Mouse (Mus musculus) hindbrain, embryonic 11.5 days (tissue): Measurements from ENCODE around the gene Tpsb2. TPM values are rescaled to one million over a fixed set of nuclear protein-coding genes. Genes with fewer than 3 reads are reported as not detected.

Experiments
- ATAC-seq: fragments of 200-750 bp; cut with Nextera tagmentation; 2 replicates; pipeline ENCODE4 v1.8.0; 2017; ENCODE audit warnings: mild to moderate bottlenecking, moderate TSS enrichment, moderate library complexity; ENCODE audit not compliant: low FRiP score
- DNase-seq: peaks from one replicate; pipeline ENCODE4 v3.0.0-alpha.2; 2015; ENCODE audit warnings: low spot score
- H3K27ac ChIP-seq: fragments of 300-500 bp; sonication (generic); 2 replicates; pipeline ENCODE4 v1.5.1; 2014; ENCODE audit warnings: mild to moderate bottlenecking, low read depth, low read length
- H3K27me3 ChIP-seq: fragments of 300-500 bp; sonication (generic); 2 replicates; pipeline ENCODE4 v1.6.1; 2014; ENCODE audit warnings: mild to moderate bottlenecking, low read length, moderate library complexity, mixed read lengths; ENCODE audit not compliant: control insufficient read depth, insufficient read depth
- H3K36me3 ChIP-seq: fragments of 300-500 bp; sonication (generic); 2 replicates; pipeline ENCODE4 v1.6.1; 2014; ENCODE audit warnings: mild to moderate bottlenecking, low read length, moderate library complexity, mixed read lengths; ENCODE audit not compliant: control insufficient read depth, insufficient read depth
- H3K4me1 ChIP-seq: fragments of 300-500 bp; sonication (generic); replicated peaks from 2 replicates; pipeline ENCODE4 v1.6.1; 2014; ENCODE audit warnings: low read length, mixed read lengths; ENCODE audit not compliant: control insufficient read depth, insufficient read depth
- H3K4me2 ChIP-seq: fragments of 300-500 bp; sonication (generic); replicated peaks from 2 replicates; pipeline ENCODE4 v1.6.1; 2014; ENCODE audit warnings: mild to moderate bottlenecking, low read depth, low read length
- H3K4me3 ChIP-seq: fragments of 300-500 bp; sonication (generic); 2 replicates; pipeline ENCODE4 v1.5.1; 2014; ENCODE audit warnings: low read depth, low read length
- H3K9ac ChIP-seq: fragments of 300-500 bp; sonication (generic); 2 replicates; pipeline ENCODE4 v1.6.1; 2014; ENCODE audit warnings: low read depth, low read length
- H3K9me3 ChIP-seq: fragments of 300-500 bp; sonication (generic); 2 replicates; pipeline ENCODE4 v1.6.1; 2016; ENCODE audit warnings: low read length; ENCODE audit not compliant: control insufficient read depth
- WGBS: fragments of 180-500 bp; shearing (Covaris S2); extraction: QIAGEN DNeasy Blood & Tissue Kit; methylation state at CpG from one replicate; pipeline ENCODE4 v1.1.7; 2014; 5-methylcytosine and 5-hydroxymethylcytosine counted together
- polyA plus RNA-seq: library from polyadenylated mRNA; unstranded; fragments of >200 nt; fragmentation: Nextera tagmentation; extraction: Ambion mirVana; gene quantifications from 2 replicates; pipeline ENCODE4 v1.2.1, GENCODE M21; 2014

The Tpsb2 gene
- polyA plus RNA-seq, 1 experiment from 2014 or later: not detected

GRCm38 (mm10) chr17:25410180-25410579 lies 44.1 kb downstream of the Tpsb2 start:
- Histone ChIP-seq H3K4me2 (no peak overlapping the region), H3K4me3 (no peak overlapping the region), H3K9me3 (no peaks in the 10 kb centered on the region), H3K27me3 (no peaks in the 10 kb centered on the region), H3K4me1 (peaks cover 23% of the 10 kb centered on the region), H3K27ac (no peak overlapping the region), H3K36me3 (no peaks in the 10 kb centered on the region), H3K9ac (no peak overlapping the region)
- WGBS: 84% methylated on average over 6 of the region's 6 CpGs
- DNase-seq: no peak
- no peak for ATAC-seq

GRCm38 (mm10) chr17:25410786-25411185 lies 44.7 kb downstream of the Tpsb2 start:
- Histone ChIP-seq H3K9ac (no peak overlapping the region), H3K4me2 (no peak overlapping the region), H3K4me3 (no peak overlapping the region), H3K36me3 (no peaks in the 10 kb centered on the region), H3K27me3 (no peaks in the 10 kb centered on the region), H3K27ac (0 out of 2 replicates have a peak overlapping the region, but pooled peaks have one; percentile 30), H3K4me1 (peaks cover 26% of the 10 kb centered on the region), H3K9me3 (no peaks in the 10 kb centered on the region)
- no peak for DNase-seq
- no peak for ATAC-seq
- 56% methylated on average over 7 of the region's 7 CpGs for WGBS

GRCm38 (mm10) chr17:25411251-25411650 lies 45.1 kb downstream of the Tpsb2 start:
- H3K27me3 ChIP-seq: no peaks in the 10 kb centered on the region
- no peaks in the 10 kb centered on the region for H3K36me3 ChIP-seq
- ATAC-seq: no peak
- H3K9ac ChIP-seq: no peak overlapping the region
- H3K9me3 ChIP-seq: no peaks in the 10 kb centered on the region
- H3K4me2 ChIP-seq: no peak overlapping the region
- H3K4me1 ChIP-seq: peaks cover 25% of the 10 kb centered on the region
- no peak overlapping the region for H3K4me3 ChIP-seq
- H3K27ac ChIP-seq: 0 out of 2 replicates have a peak overlapping the region, but pooled peaks have one; percentile 30
- DNase-seq: no peak
- WGBS: 76% methylated on average over 4 of the region's 4 CpGs

- no peak for DNase-seq
- H3K36me3 ChIP-seq: no peaks in the 10 kb centered on the region
- H3K9ac ChIP-seq: no peak overlapping the region
- WGBS: 79% methylated on average over 4 of the region's 4 CpGs
- H3K27me3 ChIP-seq: no peaks in the 10 kb centered on the region
- H3K4me1 ChIP-seq: peaks cover 33% of the 10 kb centered on the region
- H3K9me3 ChIP-seq: no peaks in the 10 kb centered on the region
- no peak overlapping the region for H3K4me3 ChIP-seq
- no peak overlapping the region for H3K4me2 ChIP-seq
- H3K27ac ChIP-seq: no peak overlapping the region
- ATAC-seq: no peak
These were observed 48.1 kb downstream of the Tpsb2 start for GRCm38 (mm10) chr17:25414209-25414608.

GRCm38 (mm10) chr17:25414917-25415316 lies 48.8 kb downstream of the Tpsb2 start:
- no peak for DNase-seq
- no peak for ATAC-seq
- Histone ChIP-seq H3K27me3 (no peaks in the 10 kb centered on the region), H3K36me3 (no peaks in the 10 kb centered on the region), H3K4me3 (no peak overlapping the region), H3K9ac (no peak overlapping the region), H3K9me3 (no peaks in the 10 kb centered on the region), H3K27ac (peak overlapping the region; percentile 75), H3K4me1 (peaks cover 35% of the 10 kb centered on the region), H3K4me2 (no peak overlapping the region; the same call in 1 of the 2 replicates)
- 38% methylated on average over 3 of the region's 3 CpGs for WGBS

GRCm38 (mm10) chr17:25415421-25415913 lies 49.4 kb downstream of the Tpsb2 start:
- peaks cover 35% of the 10 kb centered on the region for H3K4me1 ChIP-seq
- peak; percentile 53; the same call in 1 of the 2 replicates for ATAC-seq
- no peak overlapping the region for H3K4me3 ChIP-seq
- no peaks in the 10 kb centered on the region for H3K27me3 ChIP-seq
- peak; percentile 51 for DNase-seq
- no peaks in the 10 kb centered on the region for H3K36me3 ChIP-seq
- H3K4me2 ChIP-seq: peak overlapping the region; percentile 11
- 10% methylated on average over 6 of the region's 6 CpGs for WGBS
- no peaks in the 10 kb centered on the region for H3K9me3 ChIP-seq
- peak overlapping the region; percentile 75 for H3K27ac ChIP-seq
- H3K9ac ChIP-seq: peak overlapping the region; percentile 37; the same call in 1 of the 2 replicates

- Histone ChIP-seq H3K27me3 (no peaks in the 10 kb centered on the region), H3K4me1 (peaks cover 35% of the 10 kb centered on the region), H3K27ac (peak overlapping the region; percentile 75), H3K4me3 (no peak overlapping the region), H3K9ac (no peak overlapping the region), H3K9me3 (no peaks in the 10 kb centered on the region), H3K36me3 (no peaks in the 10 kb centered on the region), H3K4me2 (no peak overlapping the region; the same call in 1 of the 2 replicates)
- DNase-seq: peak; percentile 47
- peak; percentile 33; the same call in 1 of the 2 replicates for ATAC-seq
- WGBS: 20% methylated on average over 3 of the region's 3 CpGs
These were observed 50.1 kb downstream of the Tpsb2 start for GRCm38 (mm10) chr17:25416219-25416618.

GRCm38 (mm10) chr17:25417990-25418389 lies 51.9 kb downstream of the Tpsb2 start:
- H3K4me3 ChIP-seq: no peak overlapping the region
- H3K4me1 ChIP-seq: peaks cover 35% of the 10 kb centered on the region
- no peaks in the 10 kb centered on the region for H3K9me3 ChIP-seq
- no peak overlapping the region for H3K9ac ChIP-seq
- no peak for ATAC-seq
- H3K27ac ChIP-seq: no peak overlapping the region
- no peaks in the 10 kb centered on the region for H3K36me3 ChIP-seq
- H3K27me3 ChIP-seq: no peaks in the 10 kb centered on the region
- DNase-seq: no peak
- H3K4me2 ChIP-seq: no peak overlapping the region
- 58% methylated on average over 6 of the region's 6 CpGs for WGBS
